Mouse (Mus musculus) CH12.LX (cell line): ENCODE data around the gene Megf11. TPM values are rescaled to one million over a fixed set of nuclear protein-coding genes. Genes with fewer than 3 reads are reported as not detected.

ENCODE experiments used
- DNase-seq: peaks from one replicate; pipeline ENCODE4 v3.0.0-alpha.2; 2013; ENCODE audit errors: extremely low read depth
- H3K27ac ChIP-seq: 2 replicates; pipeline ENCODE4 v1.5.1; 2012; ENCODE audit warnings: low read depth, mild to moderate bottlenecking, control low read depth, moderate library complexity; ENCODE audit not compliant: insufficient read depth
- H3K27me3 ChIP-seq: replicated peaks from 2 replicates; pipeline ENCODE3; 2012; ENCODE audit warnings: inconsistent platforms
- H3K36me3 ChIP-seq, 2 experiments: replicated peaks in 1 of 2; 2 replicates each; pipeline versions ENCODE3 to v1.6.1; 2012; ENCODE audit warnings: inconsistent platforms in 1 of 2, low read length in 1 of 2, mild to moderate bottlenecking in 1 of 2, mixed read lengths in 1 of 2, moderate library complexity in 1 of 2; ENCODE audit not compliant: control insufficient read depth in 1 of 2, insufficient read depth in 1 of 2
- H3K4me1 ChIP-seq, 2 experiments: 2 replicates each; pipeline ENCODE4 v1.6.1; 2012; ENCODE audit warnings: inconsistent platforms in 1 of 2, moderate library complexity in 1 of 2; ENCODE audit not compliant: insufficient read depth in 2 of 2, control insufficient read depth in 1 of 2
- H3K4me2 ChIP-seq: 2 replicates; pipeline ENCODE4 v1.6.1; 2012; ENCODE audit warnings: low read depth, mild to moderate bottlenecking, control low read depth; ENCODE audit not compliant: poor library complexity, insufficient read depth, severe bottlenecking
- H3K4me3 ChIP-seq, 3 experiments: fragments of 150-350 bp in 1 of 3; sonication (generic) in 1 of 3; replicated peaks in 1 of 3; 2 replicates each; pipeline versions ENCODE3 to v1.5.1; 2011 to 2012; ENCODE audit warnings: low read depth in 2 of 3, low read length in 2 of 3, mild to moderate bottlenecking in 2 of 3, moderate library complexity in 2 of 3, control low read depth in 1 of 3, improper control_type of control experiment in 1 of 3, inconsistent platforms in 1 of 3, mixed read lengths in 1 of 3; ENCODE audit not compliant: poor library complexity in 1 of 3
- H3K79me2 ChIP-seq: replicated peaks from 2 replicates; pipeline ENCODE4 v1.6.1; 2012; ENCODE audit warnings: mild to moderate bottlenecking, moderate library complexity; ENCODE audit not compliant: control insufficient read depth, poor library complexity, insufficient read depth, severe bottlenecking; ENCODE audit errors: extremely low read depth
- H3K9ac ChIP-seq: 2 replicates; pipeline ENCODE4 v1.6.1; 2012; ENCODE audit warnings: low read depth, mild to moderate bottlenecking, control low read depth, moderate library complexity; ENCODE audit not compliant: insufficient read depth
- H3K9me3 ChIP-seq: replicated peaks from 2 replicates; pipeline ENCODE3; 2012; ENCODE audit warnings: low read length, inconsistent platforms, mixed read lengths
- BHLHE40 ChIP-seq: IDR thresholded peaks from 2 replicates; pipeline ENCODE4 v1.6.1; 2011; ENCODE audit warnings: mild to moderate bottlenecking, low read depth, low read length, improper control_type of control experiment
- CHD1 ChIP-seq: IDR thresholded peaks from 2 replicates; pipeline ENCODE4 v1.6.1; 2012; ENCODE audit warnings: low read depth, low read length, improper control_type of control experiment, inconsistent platforms
- CHD2 ChIP-seq: IDR thresholded peaks from 2 replicates; pipeline ENCODE4 v1.6.1; 2011; ENCODE audit warnings: low read length, improper control_type of control experiment
- CTCF ChIP-seq, 2 experiments: IDR thresholded peaks in 1 of 2; conservative IDR thresholded peaks in 1 of 2; 2 replicates each; pipeline ENCODE4 v1.5.1; 2011 to 2012; ENCODE audit warnings: low read depth in 2 of 2, low read length in 2 of 2, improper control_type of control experiment in 1 of 2, inconsistent platforms in 1 of 2, mild to moderate bottlenecking in 1 of 2, moderate library complexity in 1 of 2
- ELF1 ChIP-seq: IDR thresholded peaks from 2 replicates; pipeline ENCODE4 v1.6.1; 2014; ENCODE audit warnings: low read depth, mild to moderate bottlenecking, inconsistent platforms, low read length, improper control_type of control experiment
- GABPA ChIP-seq: IDR thresholded peaks from 2 replicates; pipeline ENCODE4 v1.6.1; 2012; ENCODE audit warnings: low read depth, low read length, improper control_type of control experiment, inconsistent platforms; ENCODE audit not compliant: insufficient replicate concordance
- IRF4 ChIP-seq: IDR thresholded peaks from 2 replicates; pipeline ENCODE4 v1.6.1; 2014; ENCODE audit warnings: low read depth, mild to moderate bottlenecking, inconsistent platforms, low read length, improper control_type of control experiment
- JUN ChIP-seq: IDR thresholded peaks from 2 replicates; pipeline ENCODE4 v1.6.1; 2011; ENCODE audit warnings: low read depth, mild to moderate bottlenecking, low read length, improper control_type of control experiment, moderate library complexity; ENCODE audit not compliant: insufficient read depth
- MAFK ChIP-seq: IDR thresholded peaks from 2 replicates; pipeline ENCODE4 v1.6.1; 2011; ENCODE audit warnings: low read length, improper control_type of control experiment; ENCODE audit not compliant: insufficient replicate concordance
- MAX ChIP-seq: IDR thresholded peaks from 2 replicates; pipeline ENCODE4 v1.6.1; 2011; ENCODE audit warnings: low read length, improper control_type of control experiment
- MXI1 ChIP-seq: IDR thresholded peaks from 2 replicates; pipeline ENCODE4 v1.6.1; 2011; ENCODE audit warnings: mild to moderate bottlenecking, low read depth, low read length, improper control_type of control experiment
- NELFE ChIP-seq: IDR thresholded peaks from 2 replicates; pipeline ENCODE4 v1.6.1; 2011; ENCODE audit warnings: low read depth, low read length, improper control_type of control experiment
- PAX5 ChIP-seq: IDR thresholded peaks from 2 replicates; pipeline ENCODE4 v1.6.1; 2012; ENCODE audit warnings: low read length, inconsistent platforms, mixed read lengths
- POLR2A ChIP-seq: IDR thresholded peaks from 2 replicates; pipeline ENCODE4 v1.6.1; 2011; ENCODE audit warnings: low read depth, mild to moderate bottlenecking, improper control_type of control experiment, low read length
- POLR2AphosphoS2 ChIP-seq: IDR thresholded peaks from 2 replicates; pipeline ENCODE4 v1.6.1; 2011; ENCODE audit warnings: low read depth, low read length, improper control_type of control experiment
- RAD21 ChIP-seq: IDR thresholded peaks from 2 replicates; pipeline ENCODE4 v1.6.1; 2011; ENCODE audit warnings: low read depth, mild to moderate bottlenecking, low read length, improper control_type of control experiment, moderate library complexity
- RCOR1 ChIP-seq: conservative IDR thresholded peaks from 2 replicates; pipeline ENCODE4 v1.6.1; 2012; ENCODE audit warnings: low read depth, mild to moderate bottlenecking, inconsistent platforms, low read length, improper control_type of control experiment
- SMC3 ChIP-seq: IDR thresholded peaks from 2 replicates; pipeline ENCODE4 v1.6.1; 2011; ENCODE audit warnings: low read depth, low read length, improper control_type of control experiment
- TBP ChIP-seq: conservative IDR thresholded peaks from 2 replicates; pipeline ENCODE4 v1.6.1; 2011; ENCODE audit warnings: low read depth, low read length, improper control_type of control experiment
- USF1 ChIP-seq: IDR thresholded peaks from 2 replicates; pipeline ENCODE4 v1.6.1; 2014; ENCODE audit warnings: low read depth, mild to moderate bottlenecking, inconsistent platforms, low read length, improper control_type of control experiment
- USF2 ChIP-seq: conservative IDR thresholded peaks from 2 replicates; pipeline ENCODE4 v1.6.1; 2011; ENCODE audit warnings: low read depth, low read length, improper control_type of control experiment
- ZC3H11A ChIP-seq: IDR thresholded peaks from 2 replicates; pipeline ENCODE4 v1.6.1; 2012; ENCODE audit warnings: low read depth, mild to moderate bottlenecking, inconsistent platforms, low read length, improper control_type of control experiment
- dilution Hi-C: fragments of 300-500 bp; cut with MboI; formaldehyde crosslinking; loops from 2 replicates; pipeline ENCODE4 v1.14.3; 2020; ENCODE audit warnings: low sequenced_read_pairs; ENCODE audit not compliant: extremely low pct_unique_long_range_greater_than_20kb, extremely low pct_ligation_motif_present
- in situ Hi-C: fragments of 300-500 bp; cut with MboI; formaldehyde crosslinking; loops from 3 replicates; pipeline ENCODE4 v1.14.3; 2019; ENCODE audit warnings: low sequenced_read_pairs, low pct_ligation_motif_present, low pct_unique_long_range_greater_than_20kb, mixed read lengths
- polyA plus RNA-seq: library from polyadenylated mRNA; unstranded; fragments of >175 nt; gene quantifications from 2 replicates; pipeline ENCODE4 v1.2.1, GENCODE M21; 2012; ENCODE audit warnings: low read depth; ENCODE audit not compliant: insufficient read length
- total RNA-seq, 2 experiments: library from RNA; depleted of rRNA; stranded (reverse); fragments of 300-350 nt in 1 of 2; fragments of >200 nt in 1 of 2; gene quantifications; 2 replicates each; pipeline ENCODE4 v1.2.3; 2012 to 2014

Gene Megf11
- total and polyA plus RNA-seq, 3 experiments = 0.04 to 0.59 TPM; not detected in 1

GRCm38 (mm10) chr9:64633169-64633568, 247.7 kb downstream of the Megf11 start:
- dilution Hi-C loops = no loop called here
- H3K36me3 ChIP-seq = no peaks in the 10 kb centered on the region
- no peaks in the 10 kb centered on the region for H3K4me1 ChIP-seq
- H3K27ac ChIP-seq = no peak overlapping the region
- H3K4me2 ChIP-seq = no peak overlapping the region
- TF ChIP-seq RCOR1 (no peak), IRF4 (no peak), USF2 (no peak), ZC3H11A (no peak), PAX5 (no peak), CHD2 (no peak)
- TF ChIP-seq, all 38 proteins: peak for 0
- in situ Hi-C loops = loop anchor here (10.0 kb wide), 1 partner anchor 52 kb away; no protein-coding TSS in a partner anchor
- H3K79me2 ChIP-seq = no peaks in the 10 kb centered on the region
- H3K9me3 ChIP-seq = no peaks in the 10 kb centered on the region
- H3K4me3 ChIP-seq = no peak overlapping the region
- peaks cover 6% of the 10 kb centered on the region for H3K27me3 ChIP-seq
- no peak for DNase-seq
- no peak overlapping the region for H3K9ac ChIP-seq

GRCm38 (mm10) chr9:64636111-64636510, 250.7 kb downstream of the Megf11 start:
- in situ Hi-C loops (loop anchor here (10.0 kb wide), 1 partner anchor 49 kb away; no protein-coding TSS in a partner anchor), dilution Hi-C loops (no loop called here)
- H3K9me3 ChIP-seq = no peaks in the 10 kb centered on the region
- no peaks in the 10 kb centered on the region for H3K27me3 ChIP-seq
- H3K27ac ChIP-seq = no peak overlapping the region
- no peaks in the 10 kb centered on the region for H3K36me3 ChIP-seq
- H3K4me2 ChIP-seq = no peak overlapping the region
- no peak for DNase-seq
- H3K4me1 ChIP-seq = peaks cover 3 to 16% of the 10 kb centered on the region in 2 experiments
- TF ChIP-seq TBP = no peak
- no peak for TF ChIP-seq POLR2A
- no peak for TF ChIP-seq MAX
- no peak for TF ChIP-seq JUN
- no peak for TF ChIP-seq USF1
- no peak for TF ChIP-seq RAD21
- no peak for TF ChIP-seq PAX5
- no peak for TF ChIP-seq NELFE
- no peak for TF ChIP-seq CHD2
- no peak for TF ChIP-seq CHD1
- TF ChIP-seq BHLHE40 = no peak
- no peak for TF ChIP-seq USF2
- no peak for TF ChIP-seq MAFK
- TF ChIP-seq POLR2AphosphoS2 = no peak
- no peak for TF ChIP-seq SMC3
- TF ChIP-seq CTCF (conservative IDR thresholded peaks at IDR 0.05 in 1 of 2, IDR thresholded peaks at IDR 0.05 in 1 of 2; ENCODE audit: low read depth in 2 of 2, low read length in 2 of 2) = no peak
- no peak for TF ChIP-seq ELF1
- TF ChIP-seq GABPA = no peak
- TF ChIP-seq MXI1 = no peak
- H3K4me3 ChIP-seq = no peak overlapping the region
- no peak overlapping the region for H3K9ac ChIP-seq
- no peaks in the 10 kb centered on the region for H3K79me2 ChIP-seq
